Mouse (Mus musculus) stomach, postnatal 0 days (tissue): ENCODE measurements around the gene Thbs3. TPM values are rescaled to one million over a fixed set of nuclear protein-coding genes. Genes with fewer than 3 reads are reported as not detected.

Source experiments
- ATAC-seq: fragments of 200-750 bp; cut with Nextera tagmentation; 2 replicates; pipeline ENCODE4 v1.8.0; 2017; ENCODE audit not compliant: low FRiP score, low TSS enrichment
- DNase-seq: peaks from one replicate; pipeline ENCODE4 v3.0.0-alpha.2; 2016; ENCODE audit warnings: low spot score
- H3K27ac ChIP-seq: fragments of 300-500 bp; sonication (generic); replicated peaks from 2 replicates; pipeline ENCODE4 v1.5.1; 2014; ENCODE audit warnings: mild to moderate bottlenecking, control low read depth
- H3K27me3 ChIP-seq: fragments of 300-500 bp; sonication (generic); 2 replicates; pipeline ENCODE4 v1.6.1; 2014; ENCODE audit warnings: low read length; ENCODE audit not compliant: control insufficient read depth, insufficient read depth
- H3K36me3 ChIP-seq: fragments of 300-500 bp; sonication (generic); 2 replicates; pipeline ENCODE4 v1.6.1; 2014; ENCODE audit warnings: low read length, mixed read lengths; ENCODE audit not compliant: control insufficient read depth, insufficient read depth
- H3K4me1 ChIP-seq: fragments of 300-500 bp; sonication (generic); replicated peaks from 2 replicates; pipeline ENCODE4 v1.6.1; 2014; ENCODE audit warnings: antibody characterized with exemption; ENCODE audit not compliant: control insufficient read depth, insufficient read depth
- H3K4me2 ChIP-seq: fragments of 300-500 bp; sonication (generic); replicated peaks from 2 replicates; pipeline ENCODE4 v1.6.1; 2014; ENCODE audit warnings: low read depth, mild to moderate bottlenecking, control low read depth, moderate library complexity
- H3K4me3 ChIP-seq: fragments of 300-500 bp; sonication (generic); 2 replicates; pipeline ENCODE4 v1.5.1; 2014; ENCODE audit warnings: low read depth, low read length, control low read depth
- H3K9ac ChIP-seq: fragments of 300-500 bp; sonication (generic); 2 replicates; pipeline ENCODE4 v1.6.1; 2014; ENCODE audit warnings: mild to moderate bottlenecking, low read length, control low read depth, mixed read lengths
- H3K9me3 ChIP-seq: fragments of 300-500 bp; sonication (generic); 2 replicates; pipeline ENCODE4 v1.6.1; 2016; ENCODE audit warnings: low read length; ENCODE audit not compliant: control insufficient read depth
- CTCF ChIP-seq: IDR thresholded peaks from 2 replicates; pipeline ENCODE4 v1.5.1; 2016; ENCODE audit warnings: antibody characterized with exemption, low read depth, mild to moderate bottlenecking, moderate library complexity
- EP300 ChIP-seq: optimal IDR thresholded peaks from 2 replicates; pipeline ENCODE3; 2016; ENCODE audit warnings: antibody characterized with exemption
- WGBS: fragments of 180-500 bp; shearing (Covaris S2); extraction: QIAGEN DNeasy Blood & Tissue Kit; methylation state at CpG from one replicate; pipeline ENCODE4 v1.1.7; 2014; 5-methylcytosine and 5-hydroxymethylcytosine counted together
- polyA plus RNA-seq: library from polyadenylated mRNA; unstranded; fragments of >200 nt; fragmentation: Nextera tagmentation; extraction: Ambion mirVana; gene quantifications from 2 replicates; pipeline ENCODE4 v1.2.1, GENCODE M21; 2015

Gene Thbs3
- polyA plus RNA-seq, 1 experiment from 2014 or later, result 25.5 TPM

GRCm38 (mm10) chr3:89190436-89190835 is 24.5 kb upstream of the Thbs3 start:
- Histone ChIP-seq H3K9me3 (no peaks in the 10 kb centered on the region), H3K27me3 (no peaks in the 10 kb centered on the region), H3K4me3 (no peak overlapping the region), H3K9ac (no peak overlapping the region), H3K4me1 (no peaks in the 10 kb centered on the region), H3K27ac (no peak overlapping the region), H3K36me3 (no peaks in the 10 kb centered on the region), H3K4me2 (no peak overlapping the region)
- no peak for TF ChIP-seq CTCF
- TF ChIP-seq EP300, result no peak
- DNase-seq, result no peak
- no peak for ATAC-seq
- WGBS, result 79% methylated on average over 8 of the region's 8 CpGs

- no peak overlapping the region for H3K4me3 ChIP-seq
- DNase-seq (no peak), ATAC-seq (no peak)
- H3K4me1 ChIP-seq, result no peaks in the 10 kb centered on the region
- H3K9me3 ChIP-seq, result no peaks in the 10 kb centered on the region
- no peak overlapping the region for H3K9ac ChIP-seq
- H3K4me2 ChIP-seq, result no peak overlapping the region
- H3K27me3 ChIP-seq, result no peaks in the 10 kb centered on the region
- no peaks in the 10 kb centered on the region for H3K36me3 ChIP-seq
- no peak overlapping the region for H3K27ac ChIP-seq
- TF ChIP-seq CTCF, result peak; percentile 54
- TF ChIP-seq EP300, result no peak
- WGBS, result 89% methylated on average over 1 of the region's 1 CpGs
Measured at GRCm38 (mm10) chr3:89193351-89193750, 21.6 kb upstream of the Thbs3 start.

GRCm38 (mm10) chr3:89193853-89194252 is 21.1 kb upstream of the Thbs3 start:
- ATAC-seq (no peak), DNase-seq (no peak)
- no peaks in the 10 kb centered on the region for H3K9me3 ChIP-seq
- WGBS, result 89% methylated on average over 2 of the region's 2 CpGs
- no peak for TF ChIP-seq EP300
- TF ChIP-seq CTCF, result peak; percentile 63
- H3K4me3 ChIP-seq, result no peak overlapping the region
- H3K4me2 ChIP-seq, result no peak overlapping the region
- H3K36me3 ChIP-seq, result no peaks in the 10 kb centered on the region
- no peak overlapping the region for H3K27ac ChIP-seq
- no peak overlapping the region for H3K9ac ChIP-seq
- no peaks in the 10 kb centered on the region for H3K27me3 ChIP-seq
- H3K4me1 ChIP-seq, result no peaks in the 10 kb centered on the region

- H3K9ac ChIP-seq, result peak overlapping the region; percentile 65
- H3K27ac ChIP-seq, result peak overlapping the region; percentile 86
- no peaks in the 10 kb centered on the region for H3K36me3 ChIP-seq
- ATAC-seq (peak; percentile 96), DNase-seq (peak; percentile 97)
- H3K27me3 ChIP-seq, result no peaks in the 10 kb centered on the region
- H3K4me2 ChIP-seq, result peak overlapping the region; percentile 64
- 7% methylated on average over 33 of the region's 33 CpGs for WGBS
- H3K4me1 ChIP-seq, result no peaks in the 10 kb centered on the region
- peak; percentile 78 for TF ChIP-seq CTCF
- TF ChIP-seq EP300, result no peak
- H3K9me3 ChIP-seq, result no peaks in the 10 kb centered on the region
- peak overlapping the region; percentile 45 for H3K4me3 ChIP-seq
Measured at GRCm38 (mm10) chr3:89195979-89196877, 18.8 kb upstream of the Thbs3 start.

- Histone ChIP-seq H3K4me2 (no peak overlapping the region), H3K4me3 (no peak overlapping the region), H3K9ac (no peak overlapping the region), H3K9me3 (no peaks in the 10 kb centered on the region), H3K4me1 (0 out of 2 replicates have a peak, but pooled peaks cover 2% of the 10 kb centered on the region), H3K27me3 (no peaks in the 10 kb centered on the region), H3K36me3 (no peaks in the 10 kb centered on the region), H3K27ac (no peak overlapping the region)
- ATAC-seq (no peak), DNase-seq (no peak)
- 76% methylated on average over 3 of the region's 3 CpGs for WGBS
- no peak for TF ChIP-seq EP300
- no peak for TF ChIP-seq CTCF
Measured at GRCm38 (mm10) chr3:89199839-89200238, 15.1 kb upstream of the Thbs3 start.
